Mouse (Mus musculus) cerebellum, adult 11 months (tissue): ENCODE measurements around the gene Usp47.
"Not testable (repeated sequence)": the region's sequence is repeated elsewhere in the genome, so short reads cannot be mapped to it uniquely, and the experiment has no call there.

Experiments used
- DNase-seq: peaks from one replicate; pipeline ENCODE4 v3.0.0; 2022

The Usp47 gene

DNA sequence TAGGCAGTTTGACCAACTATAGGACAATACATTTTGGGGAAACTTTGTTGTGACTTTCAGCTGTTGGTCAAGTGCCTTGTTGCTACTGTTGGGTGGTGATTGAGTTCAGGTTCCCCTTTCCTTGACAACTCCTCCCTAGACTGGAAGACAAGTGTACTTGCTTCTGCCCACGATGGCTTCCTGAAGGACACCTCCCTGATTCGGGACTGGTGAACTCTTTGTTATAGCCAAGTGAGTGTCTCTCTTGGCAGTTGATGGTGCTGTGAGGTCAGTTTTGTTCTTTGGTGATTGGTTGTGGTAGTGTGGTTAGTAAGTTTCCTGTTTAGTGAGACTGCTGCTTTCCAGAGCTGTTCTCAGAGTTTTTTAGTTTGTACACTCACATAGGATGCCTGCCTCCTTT is 19.5 kb downstream of the Usp47 start:
- no peak for DNase-seq

DNA sequence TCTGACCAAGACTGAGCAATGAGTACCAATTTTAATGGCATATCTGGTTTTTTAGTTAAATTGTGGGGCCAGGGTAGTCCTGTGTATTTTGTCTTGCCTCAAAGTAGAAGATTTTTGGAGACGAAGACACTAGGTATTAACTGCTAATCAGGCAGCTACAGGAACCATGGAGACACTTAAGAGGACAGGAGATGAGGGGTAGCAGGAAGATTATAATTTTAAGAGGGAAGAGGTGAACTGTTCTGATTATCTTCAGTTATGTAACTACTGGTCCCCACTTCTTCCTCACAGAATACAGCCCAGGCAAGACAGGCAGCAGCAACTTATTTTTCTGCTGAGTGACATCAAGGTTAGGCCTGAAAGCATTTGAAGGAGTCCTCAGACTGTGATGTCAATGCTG is 21.9 kb downstream of the Usp47 start:
- DNase-seq, result no peak

DNA sequence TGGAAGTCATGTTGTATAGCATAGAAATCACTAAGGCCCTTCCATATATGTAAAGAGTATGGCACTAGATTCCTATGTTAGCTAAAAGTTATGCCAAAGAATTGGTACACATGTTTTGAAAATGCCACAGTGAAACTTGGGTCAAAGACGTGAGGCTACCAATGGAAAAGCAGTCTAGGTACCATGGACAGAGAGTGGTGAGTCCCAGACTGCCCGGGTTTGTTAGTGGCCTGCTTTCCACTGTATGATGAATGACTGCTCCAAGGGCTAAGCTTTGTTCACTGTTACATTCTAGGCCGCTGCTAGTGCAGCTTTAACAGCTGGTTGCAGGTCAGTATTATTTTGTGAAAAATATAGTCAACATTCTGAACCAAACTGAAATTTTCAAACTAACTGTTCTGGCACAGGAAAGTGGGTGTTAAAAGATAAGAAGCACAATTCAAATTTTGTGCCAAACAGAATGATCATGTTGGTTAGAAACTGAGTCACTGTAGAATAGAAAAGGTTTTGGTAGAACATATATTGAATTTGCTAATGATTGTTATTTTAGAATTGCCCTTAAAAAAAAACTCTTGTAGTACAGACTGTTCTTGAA is 22.6 kb downstream of the Usp47 start:
- no peak for DNase-seq

DNA sequence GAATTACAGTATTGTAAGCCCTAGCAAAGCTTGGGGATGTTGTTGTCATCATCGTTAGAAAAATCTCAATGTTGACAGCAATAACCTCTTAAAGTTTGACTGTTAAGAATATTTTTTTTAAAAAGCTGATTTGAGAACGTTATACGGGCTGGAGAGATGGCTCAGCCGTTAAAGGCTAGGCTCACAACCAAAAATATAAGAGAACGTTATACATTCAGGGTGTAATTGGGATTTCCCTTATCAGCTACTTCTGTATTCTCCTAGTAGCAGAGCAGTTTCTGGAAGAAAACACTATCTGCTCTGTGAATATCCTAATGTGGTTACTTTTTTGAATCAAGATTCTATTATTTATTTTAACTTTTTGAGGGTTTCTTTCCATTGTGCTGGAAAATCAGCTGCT is 25.3 kb downstream of the Usp47 start:
- no peak for DNase-seq

DNA sequence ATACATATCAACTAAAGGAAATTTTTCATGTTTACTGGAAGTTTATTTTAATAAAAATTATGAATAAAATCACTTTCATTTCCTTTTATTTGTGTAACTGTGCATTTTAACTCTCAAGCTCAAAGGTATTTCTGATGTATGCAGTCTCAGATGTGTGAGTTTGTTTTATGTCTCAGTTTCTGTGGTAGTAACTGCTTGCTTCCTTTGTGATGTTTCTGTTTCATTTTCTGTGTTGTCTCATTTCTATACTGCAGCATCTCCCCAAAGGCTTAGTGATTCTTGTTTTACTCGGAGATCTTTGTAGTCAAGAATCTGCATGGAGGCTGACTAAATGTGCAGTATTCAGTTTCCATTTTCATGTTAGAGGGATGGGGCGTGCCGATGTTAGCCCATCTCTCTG is 30.4 kb downstream of the Usp47 start:
- no peak for DNase-seq

DNA sequence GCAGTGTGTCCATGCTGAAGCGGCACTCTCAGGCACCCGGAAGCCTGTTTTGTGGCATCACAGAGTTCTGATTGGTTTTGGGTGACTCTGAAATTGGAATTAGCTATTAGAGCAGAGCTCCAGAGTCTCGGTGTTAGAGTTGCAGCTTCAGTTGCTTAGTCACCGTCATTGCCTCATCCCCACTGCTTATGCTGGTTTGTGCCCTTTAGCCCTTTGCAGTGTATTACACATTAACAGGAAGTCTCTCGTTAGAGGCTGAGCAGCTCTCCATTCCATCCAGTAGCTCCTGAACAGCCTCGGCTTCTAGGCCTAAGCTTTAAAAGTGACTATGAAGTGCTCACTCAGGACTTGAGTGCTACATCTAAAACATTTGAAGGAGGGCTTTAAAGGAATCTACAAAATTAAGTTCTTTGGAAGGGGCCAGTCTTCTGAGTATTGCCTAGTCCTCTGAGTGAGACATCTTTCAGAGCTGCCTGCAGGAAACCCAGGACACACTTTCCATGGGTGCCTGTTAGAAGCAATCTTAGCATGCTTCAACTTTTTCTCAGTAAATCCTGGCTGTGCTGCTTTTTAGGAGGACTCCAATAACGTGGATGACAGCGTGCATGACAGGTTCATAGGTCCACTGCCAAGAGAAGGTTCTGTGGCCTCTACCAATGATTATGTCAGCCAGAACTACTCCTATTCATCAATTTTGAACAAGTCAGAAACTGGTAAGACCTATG is 32.8 kb downstream of the Usp47 start:
- no peak for DNase-seq

DNA sequence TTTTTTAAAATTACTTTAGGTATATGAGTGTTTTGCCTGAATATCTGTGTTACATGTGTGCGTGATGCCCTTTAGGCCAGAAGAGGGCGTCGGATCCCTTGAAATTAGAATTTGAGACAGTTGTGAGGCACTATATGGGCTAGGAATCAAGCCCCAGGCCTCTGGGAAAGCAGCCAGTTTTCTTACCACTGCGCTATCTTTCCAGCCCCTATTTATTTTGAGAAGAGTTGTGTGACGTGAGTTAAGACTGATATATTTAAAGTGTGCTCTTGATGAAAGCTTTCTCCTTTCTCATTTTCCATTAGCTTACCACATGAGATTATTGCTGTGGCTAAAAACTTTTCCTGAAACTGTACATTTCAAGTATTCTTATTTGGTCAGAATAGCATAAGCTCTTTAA is 51.6 kb downstream of the Usp47 start:
- DNase-seq, result no peak

DNA sequence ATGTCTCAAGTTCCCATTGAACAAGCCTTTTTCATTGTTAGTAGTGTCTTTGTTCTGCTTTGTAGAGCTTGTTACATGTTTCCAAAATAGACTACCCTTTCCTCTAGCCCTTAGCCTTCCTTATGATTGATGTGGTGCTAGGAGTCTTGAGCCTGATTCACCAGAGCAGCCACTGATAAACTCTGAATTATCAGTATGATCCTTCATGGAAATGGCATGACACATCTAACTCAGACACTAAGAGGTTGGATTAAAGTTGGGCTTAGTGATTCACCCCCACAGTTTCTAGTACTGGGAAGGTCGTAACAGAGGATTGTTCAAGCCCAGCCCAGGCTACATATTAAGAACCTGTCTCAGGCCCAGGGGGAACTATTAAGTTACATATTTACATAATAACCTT is 59.3 kb downstream of the Usp47 start:
- no peak for DNase-seq

DNA sequence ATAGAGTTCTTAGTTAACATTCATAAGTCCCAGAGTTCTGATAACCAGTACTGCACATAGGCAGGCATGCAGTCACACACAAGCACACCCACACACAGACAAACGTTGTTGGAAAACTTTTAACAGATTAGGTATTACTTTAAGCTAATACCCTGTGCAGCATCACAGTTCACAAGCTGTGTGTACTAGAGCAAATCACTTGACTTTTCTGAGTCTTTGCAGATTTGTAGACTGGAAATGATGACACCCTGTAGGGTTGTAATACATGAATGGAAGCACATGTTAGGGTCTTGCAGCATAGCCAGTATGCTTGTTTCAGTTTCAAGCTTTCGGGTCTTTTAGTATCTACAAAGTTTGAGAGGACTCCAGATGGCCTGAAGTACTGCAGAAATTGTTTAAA is 60.9 kb downstream of the Usp47 start:
- no peak for DNase-seq

DNA sequence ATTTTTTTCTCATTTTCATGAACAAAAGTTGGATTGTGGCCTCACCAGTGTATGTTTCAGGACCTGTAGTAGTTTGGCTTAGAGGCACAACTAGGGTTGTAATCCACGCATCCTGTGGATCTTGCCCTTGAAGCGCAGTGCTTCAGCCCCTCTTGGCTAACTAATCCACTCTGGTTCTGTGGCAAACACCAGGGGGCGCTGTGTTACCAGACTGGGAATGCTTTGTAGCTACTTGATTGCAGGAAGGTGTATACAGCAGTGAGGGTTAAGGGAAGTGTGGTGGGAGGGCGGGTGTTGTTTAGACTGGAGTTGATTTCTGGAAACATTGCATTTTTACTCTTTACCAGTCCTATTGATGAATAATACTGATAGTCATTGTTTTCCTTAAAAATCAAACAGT is 61.8 kb downstream of the Usp47 start:
- DNase-seq, result peak; percentile 81

DNA sequence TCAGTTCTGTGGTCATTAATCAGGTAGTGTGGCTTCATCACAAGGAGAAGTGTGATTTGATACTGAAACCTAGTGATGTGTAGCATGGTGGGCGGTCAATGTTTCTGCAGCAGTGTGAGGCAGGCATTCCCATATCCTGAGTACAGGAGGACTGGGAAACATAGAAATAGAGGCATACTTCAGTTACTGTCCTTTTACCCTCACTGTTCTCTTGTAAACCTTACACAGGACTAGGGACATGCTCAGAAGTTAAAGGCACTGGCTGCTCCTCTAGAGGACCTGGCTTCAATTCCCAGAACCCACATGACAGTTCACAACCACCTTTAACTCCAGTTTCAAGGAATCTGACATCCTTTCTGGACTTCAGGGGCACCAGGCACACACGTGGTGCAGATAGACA is 62.9 kb downstream of the Usp47 start:
- no peak for DNase-seq

DNA sequence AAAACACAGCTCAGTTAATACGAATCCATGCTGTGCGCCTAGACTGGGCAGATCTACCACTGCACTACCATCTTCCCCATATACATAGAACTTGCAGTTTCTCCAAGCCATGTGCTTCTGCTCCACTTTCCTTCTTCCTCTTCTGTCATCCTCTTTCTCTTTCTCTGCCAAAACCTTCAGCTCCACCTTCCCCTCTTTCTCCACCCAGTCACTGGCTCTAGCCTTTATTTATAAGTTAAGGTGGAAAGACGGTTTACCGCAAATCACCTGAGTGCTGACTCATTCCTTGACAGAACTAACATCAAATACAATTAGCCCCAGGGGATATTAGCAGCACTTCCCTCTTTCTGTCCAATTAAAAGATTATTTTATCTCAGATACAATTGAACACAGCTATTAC is 71.6 kb downstream of the Usp47 start:
- DNase-seq, result not testable (repeated sequence)

DNA sequence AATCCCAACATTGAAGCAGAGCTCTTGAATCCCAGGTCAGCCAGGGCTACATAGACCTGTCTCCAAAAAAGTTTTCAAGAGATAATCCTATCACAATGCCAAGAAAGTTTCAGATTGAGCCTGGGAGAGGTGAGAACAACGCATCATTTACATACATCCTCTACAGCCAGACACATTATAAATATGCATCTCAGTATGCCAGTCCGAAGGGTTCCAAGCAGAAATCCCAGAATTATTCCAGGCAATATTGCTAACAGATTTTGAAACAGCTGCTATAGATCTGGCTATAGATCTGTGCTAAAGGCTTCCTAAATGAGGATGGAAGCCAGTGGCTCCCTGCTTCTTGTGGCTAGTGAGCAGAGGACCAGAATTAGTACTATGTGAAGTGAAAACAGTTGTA is 77.6 kb downstream of the Usp47 start:
- DNase-seq, result no peak

DNA sequence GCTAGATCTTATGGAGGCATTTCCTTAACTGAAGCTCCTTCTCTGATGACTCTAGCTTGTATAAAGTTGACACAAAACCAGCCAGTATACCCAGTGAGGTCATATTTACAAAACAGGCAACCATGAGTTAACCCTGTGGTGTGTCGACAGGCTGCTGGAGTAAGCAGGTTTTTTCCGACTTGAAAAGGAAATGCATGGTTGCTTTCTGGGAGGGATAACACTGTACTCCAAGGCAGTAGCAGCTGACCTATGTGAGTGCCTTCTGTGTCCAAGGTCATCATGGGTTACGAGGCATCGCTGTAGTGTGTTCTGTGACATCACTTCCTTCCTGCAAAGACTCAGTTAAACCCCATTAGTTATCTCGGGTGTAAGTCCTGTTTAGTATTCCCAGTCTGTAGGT is 79.6 kb downstream of the Usp47 start:
- DNase-seq, result no peak

DNA sequence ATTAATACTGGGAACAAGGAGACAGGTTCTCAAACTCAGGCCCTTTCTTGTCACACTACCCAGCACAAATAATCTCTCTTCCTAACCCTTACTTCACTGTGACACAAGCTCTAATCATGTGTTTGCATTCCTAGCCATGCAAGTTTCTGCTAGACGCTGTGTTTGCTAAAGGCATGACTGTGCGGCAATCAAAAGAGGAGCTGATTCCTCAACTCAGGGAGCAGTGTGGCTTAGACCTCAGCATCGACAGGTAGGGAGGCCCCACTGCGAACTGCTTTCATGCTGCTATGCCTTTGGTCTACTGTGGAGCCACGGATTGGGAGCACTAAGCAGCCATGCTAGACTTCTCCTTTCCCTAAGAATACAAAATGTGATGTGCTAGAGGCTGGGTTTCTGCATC is 80.5 kb downstream of the Usp47 start:
- no peak for DNase-seq

DNA sequence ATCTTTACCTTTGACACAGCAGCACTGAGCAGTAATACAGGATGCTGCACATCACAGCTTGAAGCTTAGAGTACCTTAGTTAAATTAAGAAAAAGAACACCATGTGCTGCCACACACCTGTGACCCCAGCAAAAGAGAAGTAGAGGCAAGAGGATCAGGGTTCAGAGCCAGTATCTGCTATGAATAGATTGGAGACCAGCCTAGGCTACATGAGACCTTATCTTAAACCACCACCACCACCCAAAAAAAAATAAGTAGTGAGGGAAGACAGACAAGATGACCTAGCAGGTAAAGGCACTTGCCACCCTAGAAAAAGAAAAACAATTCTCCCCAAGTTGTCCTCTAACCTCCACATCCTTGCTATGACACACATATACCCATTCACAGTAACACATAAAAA is 85.5 kb downstream of the Usp47 start:
- no peak for DNase-seq

DNA sequence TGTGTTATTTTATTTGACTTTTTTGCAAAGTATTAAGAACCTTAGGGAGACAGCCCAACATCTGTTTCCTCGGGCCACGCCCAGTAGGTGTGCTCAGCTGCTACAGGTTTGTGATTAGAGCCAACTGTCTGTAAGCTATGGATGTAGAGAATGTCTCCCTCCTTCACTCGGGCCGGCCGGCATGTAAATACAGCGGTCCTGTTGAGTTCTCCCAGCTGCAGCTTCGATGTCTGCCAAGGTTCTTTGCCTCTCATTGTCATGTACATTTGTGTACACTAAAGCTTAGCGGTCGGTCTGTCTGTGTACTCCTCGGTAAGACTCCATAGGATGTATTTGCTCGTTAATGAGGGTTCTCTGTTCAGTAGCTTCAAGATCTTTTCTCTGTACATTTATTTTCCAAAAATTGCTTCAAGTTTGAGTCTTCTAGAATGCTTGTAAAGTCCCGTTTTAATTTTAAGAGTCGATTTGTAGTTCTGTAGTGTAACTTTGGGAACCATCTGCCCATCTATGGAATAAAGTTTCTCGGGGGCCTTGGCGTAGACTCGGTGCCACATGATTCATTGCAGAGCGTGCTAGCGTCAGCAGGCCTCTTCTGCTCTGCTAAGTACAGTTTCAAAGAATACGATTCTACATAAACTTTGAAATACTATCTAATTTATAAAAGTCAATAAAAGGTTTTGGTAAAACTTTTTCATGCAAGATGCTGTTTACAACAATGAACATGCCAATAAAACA is 87.5 kb downstream of the Usp47 start:
- DNase-seq, result no peak

DNA sequence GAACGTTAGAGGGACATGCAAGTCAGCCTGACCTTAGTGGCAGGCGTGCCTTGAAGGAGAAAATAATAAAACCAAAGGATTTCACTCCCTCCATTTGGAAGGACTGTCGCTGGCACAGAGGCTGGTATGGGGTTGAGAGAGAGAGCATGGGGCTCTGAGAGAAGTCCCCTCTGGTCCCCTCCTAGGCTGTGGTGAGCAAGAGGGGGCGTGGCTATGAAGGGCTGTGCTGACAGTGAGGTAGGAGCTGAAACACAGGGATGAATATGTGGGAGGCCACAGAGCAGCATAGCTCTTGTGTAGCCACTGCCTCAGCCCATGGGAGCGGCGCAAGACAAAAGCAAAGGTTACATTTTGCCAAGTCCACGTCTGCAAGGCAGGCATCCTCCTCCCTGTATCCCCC is 94.2 kb downstream of the Usp47 start:
- no peak for DNase-seq

DNA sequence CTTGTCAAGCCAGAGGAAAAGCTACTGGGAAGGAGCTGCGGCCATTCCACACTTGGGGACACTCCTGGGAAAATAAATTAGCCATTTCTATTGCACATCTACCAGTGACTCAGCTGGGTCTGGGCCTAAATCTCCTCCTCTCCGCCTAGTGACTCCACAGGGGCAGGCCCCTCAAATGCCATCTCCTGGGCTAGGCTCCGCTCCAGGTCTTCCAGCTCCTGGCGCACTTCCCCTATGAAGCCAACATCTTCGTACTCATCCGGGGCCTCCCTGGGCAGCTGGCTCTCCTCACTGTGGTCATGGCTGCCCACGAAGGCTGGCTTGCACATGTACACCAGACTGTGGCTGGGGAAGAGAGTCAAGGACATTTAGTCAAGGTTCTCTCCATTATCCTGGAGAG is 94.8 kb downstream of the Usp47 start:
- no peak for DNase-seq

DNA sequence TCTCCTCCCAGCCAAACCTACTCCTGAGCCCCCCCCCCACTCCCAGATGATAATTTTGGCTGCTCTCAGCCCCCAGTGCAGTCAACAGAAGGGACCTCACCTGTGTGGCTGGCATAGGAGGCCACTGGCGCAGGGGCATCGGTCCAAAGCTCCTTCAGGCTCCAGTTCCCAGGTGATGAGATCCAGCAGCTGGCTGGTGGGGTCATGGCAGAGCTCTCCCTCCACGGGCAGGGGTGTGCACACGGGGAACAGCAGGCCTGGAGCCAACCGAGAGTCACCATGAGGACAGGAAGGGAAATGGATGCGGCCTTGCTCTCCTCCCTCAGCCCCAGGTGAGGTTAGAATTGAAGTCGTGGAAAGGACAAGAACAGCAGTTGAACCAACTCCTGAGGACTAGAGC is 95.9 kb downstream of the Usp47 start:
- no peak for DNase-seq

DNA sequence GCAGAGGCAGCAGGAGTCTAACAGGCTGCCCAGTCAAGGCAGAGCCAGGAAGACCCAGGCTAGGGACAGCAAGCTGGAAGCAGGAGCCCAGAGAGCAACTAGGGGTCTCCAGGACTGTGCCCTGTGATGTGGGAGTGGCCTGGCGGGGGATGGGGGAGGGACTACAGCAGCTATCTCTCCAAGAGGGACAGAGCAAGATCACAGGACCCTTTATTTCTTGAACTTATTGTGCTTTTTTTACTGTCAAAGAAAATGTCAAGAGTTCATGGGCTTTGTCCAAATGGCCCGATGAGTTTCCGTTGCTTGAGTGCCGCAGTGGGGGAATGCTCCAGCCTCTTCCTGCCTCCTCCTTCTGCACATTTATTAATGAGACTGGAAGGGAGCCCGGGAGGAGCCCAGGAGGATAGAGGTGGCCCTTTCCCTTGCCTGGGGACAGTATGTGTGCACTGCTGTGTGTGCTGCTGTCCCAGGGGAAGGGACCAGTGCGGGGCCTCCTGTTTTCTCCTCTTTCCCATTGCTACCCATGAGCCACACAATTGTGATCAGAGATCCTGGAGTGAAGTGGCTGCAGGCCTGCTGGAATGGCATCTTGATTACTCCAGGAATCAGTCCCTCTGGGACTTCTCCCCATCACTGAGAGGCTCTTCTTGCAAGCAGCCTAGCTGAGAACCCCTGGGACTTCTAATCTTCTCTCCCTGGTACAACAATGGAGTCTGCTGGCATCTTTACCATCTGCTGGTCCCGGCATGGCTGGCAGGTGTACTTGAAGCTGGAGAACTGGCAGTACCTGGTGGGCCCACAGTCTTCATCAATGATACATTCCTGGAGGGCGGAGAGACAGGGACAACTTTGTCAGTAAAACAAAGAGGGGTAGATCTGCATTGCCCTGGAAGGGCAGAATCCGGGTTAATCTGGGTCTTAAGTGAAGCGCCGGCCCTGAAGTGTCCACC is 97.8 kb downstream of the Usp47 start:
- DNase-seq, result peak; percentile 61

DNA sequence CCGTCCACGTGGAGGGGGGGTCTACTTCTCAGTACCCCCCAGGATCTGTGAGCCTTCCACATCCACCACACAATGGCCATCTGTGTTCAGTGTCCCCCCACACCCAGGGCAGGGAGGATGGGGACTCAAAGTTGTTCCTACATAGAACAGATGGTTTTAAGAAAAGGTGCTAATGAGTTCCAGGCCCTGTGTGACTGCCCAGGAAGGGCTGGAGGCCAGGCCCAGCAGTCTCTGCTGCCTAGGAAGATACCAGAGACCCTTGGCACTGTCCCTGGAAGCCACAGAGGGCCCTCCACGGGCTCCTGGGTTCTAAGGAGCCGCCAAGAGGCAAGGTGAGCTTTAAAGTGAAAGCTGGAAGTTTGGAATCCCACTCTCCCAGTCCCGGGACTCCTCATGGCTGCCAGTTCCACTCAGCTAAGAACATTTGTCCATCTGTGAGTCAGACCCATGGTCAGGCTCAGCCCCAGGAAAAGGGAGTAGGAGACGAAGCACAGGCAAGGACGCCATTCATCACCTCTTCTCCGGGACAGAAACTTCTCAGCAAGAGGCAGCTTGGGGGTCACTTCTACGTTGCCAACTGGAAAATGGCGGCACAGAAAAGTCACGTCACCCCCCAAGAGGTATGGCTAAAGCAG is 98.7 kb downstream of the Usp47 start:
- DNase-seq, result peak; percentile 82

DNA sequence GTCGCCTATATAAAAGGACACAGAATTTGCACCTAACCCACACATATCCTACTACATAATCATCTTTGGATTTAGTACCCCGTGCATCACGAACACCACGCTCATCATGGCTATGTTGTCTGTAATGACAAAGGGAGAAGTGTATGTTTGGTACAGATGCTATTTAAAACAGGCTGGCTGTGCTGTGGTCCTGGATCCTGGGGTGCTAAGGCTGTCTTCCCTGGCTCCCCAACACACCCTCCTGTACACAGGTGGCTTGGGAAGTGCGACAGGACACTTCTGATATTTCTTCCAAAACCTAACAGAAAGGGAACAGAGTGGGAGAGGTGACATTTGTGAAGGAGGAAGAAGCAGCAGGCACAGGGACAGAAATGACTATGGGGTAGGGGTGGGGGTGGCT is 100.3 kb downstream of the Usp47 start:
- DNase-seq, result no peak
